Comparison of ENCODE assay signal across 8 mouse cellular contexts in genomic region chr5:110108305-110108628, GRCm38 (mm10). TPM values are rescaled to one million over a fixed set of nuclear protein-coding genes. Genes with fewer than 3 reads are reported as not detected.
DNase-seq lines count a peak whose midpoint lies in the region; ATAC-seq and TF ChIP-seq lines count a peak whose summit lies in the region.

No protein-coding gene starts in this region.

- peaks cover 5% of the 10 kb centered on the region; the same call in 1 of the 2 replicates for H3K9me3 ChIP-seq in lung, embryonic 14.5 days (ENCODE audit: low read depth, low read length)
- no peaks in the 10 kb centered on the region for H3K9me3 ChIP-seq in forebrain, embryonic 13.5 days (replicated peaks)
- H3K9me3 ChIP-seq in limb, embryonic 15.5 days = no peaks in the 10 kb centered on the region
- H3K9me3 ChIP-seq in neural tube, embryonic 15.5 days (replicated peaks) = no peaks in the 10 kb centered on the region

- H3K36me3 ChIP-seq in lung, embryonic 14.5 days (ENCODE audit: insufficient read depth) = peaks cover 46% of the 10 kb centered on the region
- peaks cover 48% of the 10 kb centered on the region for H3K36me3 ChIP-seq in forebrain, embryonic 13.5 days (ENCODE audit: poor library complexity, severe bottlenecking)
- H3K36me3 ChIP-seq in limb, embryonic 15.5 days = peaks cover 42% of the 10 kb centered on the region
- H3K36me3 ChIP-seq in neural tube, embryonic 15.5 days = peaks cover 46% of the 10 kb centered on the region

- H3K27me3 ChIP-seq in lung, embryonic 14.5 days (ENCODE audit: insufficient read depth, low read length) = no peaks in the 10 kb centered on the region
- no peaks in the 10 kb centered on the region for H3K27me3 ChIP-seq in forebrain, embryonic 13.5 days
- H3K27me3 ChIP-seq in limb, embryonic 15.5 days = no peaks in the 10 kb centered on the region
- no peaks in the 10 kb centered on the region for H3K27me3 ChIP-seq in neural tube, embryonic 15.5 days (replicated peaks)

- 0% methylated on average over 7 of the region's 7 CpGs for WGBS in lung, embryonic 14.5 days
- WGBS in forebrain, embryonic 13.5 days = 0% methylated on average over 7 of the region's 7 CpGs
- 0% methylated on average over 7 of the region's 7 CpGs for WGBS in limb, embryonic 15.5 days
- 0% methylated on average over 7 of the region's 7 CpGs for WGBS in neural tube, embryonic 15.5 days

- no peak overlapping the region for H3K9ac ChIP-seq in lung, embryonic 14.5 days
- H3K9ac ChIP-seq in forebrain, embryonic 13.5 days = no peak overlapping the region
- H3K9ac ChIP-seq in limb, embryonic 15.5 days = no peak overlapping the region
- H3K9ac ChIP-seq in neural tube, embryonic 15.5 days (replicated peaks) = no peak overlapping the region

- TF ChIP-seq CTCF in lung, embryonic 14.5 days (IDR thresholded peaks at IDR 0.05; ENCODE audit: low read depth) = peak; percentile 31

- H3K4me2 ChIP-seq in lung, embryonic 14.5 days = peak overlapping the region; percentile 85
- peak overlapping the region; percentile 90 for H3K4me2 ChIP-seq in forebrain, embryonic 13.5 days
- peak overlapping the region; percentile 83 for H3K4me2 ChIP-seq in limb, embryonic 15.5 days
- peak overlapping the region; percentile 93 for H3K4me2 ChIP-seq in neural tube, embryonic 15.5 days

- peak overlapping the region; percentile 99 for H3K27ac ChIP-seq in lung, embryonic 14.5 days (ENCODE audit: low read depth)
- 0 out of 2 replicates have a peak overlapping the region, but pooled peaks have one; percentile 94 for H3K27ac ChIP-seq in forebrain, embryonic 13.5 days
- H3K27ac ChIP-seq in limb, embryonic 15.5 days = peak overlapping the region; percentile 99
- H3K27ac ChIP-seq in neural tube, embryonic 15.5 days (replicated peaks) = peak overlapping the region; percentile 98

- intact Hi-C loops in left cerebral cortex, postnatal 10 days (cut with DNase I) = no loop called here

- H3K4me3 ChIP-seq in lung, embryonic 14.5 days (ENCODE audit: low read depth, low read length) = peak overlapping the region; percentile 78
- peak overlapping the region; percentile 80 for H3K4me3 ChIP-seq in forebrain, embryonic 13.5 days
- H3K4me3 ChIP-seq in limb, embryonic 15.5 days = peak overlapping the region; percentile 87
- peak overlapping the region; percentile 78 for H3K4me3 ChIP-seq in neural tube, embryonic 15.5 days (replicated peaks)

- peaks cover 7% of the 10 kb centered on the region; the same call in 1 of the 2 replicates for H3K4me1 ChIP-seq in lung, embryonic 14.5 days (ENCODE audit: insufficient read depth)
- H3K4me1 ChIP-seq in forebrain, embryonic 13.5 days = peaks cover 21% of the 10 kb centered on the region
- peaks cover 18% of the 10 kb centered on the region for H3K4me1 ChIP-seq in limb, embryonic 15.5 days
- peaks cover 29% of the 10 kb centered on the region for H3K4me1 ChIP-seq in neural tube, embryonic 15.5 days

- no peak for DNase-seq in lung, embryonic 14.5 days
- no peak for DNase-seq in lung, postnatal 14 days
- DNase-seq in layer of hippocampus, postnatal 10 days (ENCODE audit: low spot score in 2 of 2) = no peak
- no peak for DNase-seq in cerebellum, postnatal 4 days (ENCODE audit: low spot score in 2 of 2)
- DNase-seq in left cerebral cortex, postnatal 10 days (ENCODE audit: extremely low spot score in 1 of 2, low spot score in 2 of 2) = no peak

- ATAC-seq in lung, embryonic 14.5 days (ENCODE audit: insufficient read depth) = no peak
- no peak for ATAC-seq in forebrain, embryonic 13.5 days
- ATAC-seq in limb, embryonic 15.5 days (ENCODE audit: insufficient number of reproducible peaks, low FRiP score, low TSS enrichment, low read depth) = no peak
- ATAC-seq in neural tube, embryonic 15.5 days (ENCODE audit: low FRiP score) = no peak

RNA-seq across cellular contexts. Expression of gene Gtpbp6, which starts 0.3 kb away (rescaled TPM):
- polyA plus RNA-seq in lung, embryonic 14.5 days (2014; fragmentation: Nextera tagmentation; extraction: Ambion mirVana) = 26.2 and 29.8 TPM in 2 replicates
- 39.1 and 45.2 TPM in 2 replicates for polyA plus RNA-seq in forebrain, embryonic 13.5 days (2015; fragmentation: Nextera tagmentation; extraction: Ambion mirVana)
- 33.2 and 33.9 TPM in 2 replicates for polyA plus RNA-seq in limb, embryonic 15.5 days (2015; fragmentation: Nextera tagmentation; extraction: Ambion mirVana)
- 59.2 and 68.3 TPM in 2 replicates for polyA plus RNA-seq in neural tube, embryonic 15.5 days (2015; fragmentation: Nextera tagmentation; extraction: Ambion mirVana)
- 10 to 100 TPM; 83.7 to 98.9 TPM for total RNA-seq in layer of hippocampus, postnatal 10 days (2021)
- 10 to 100 TPM; 95.4 to 100.0 TPM for total RNA-seq in left cerebral cortex, postnatal 10 days (2021)

RNA-seq across cellular contexts. Expression of gene Zfp605, which starts 1.6 kb away (rescaled TPM):
- polyA plus RNA-seq in lung, embryonic 14.5 days (2014; fragmentation: Nextera tagmentation; extraction: Ambion mirVana) = 3.3 and 3.8 TPM in 2 replicates
- polyA plus RNA-seq in forebrain, embryonic 13.5 days (2015; fragmentation: Nextera tagmentation; extraction: Ambion mirVana) = 15.5 TPM in 2 replicates
- 4.8 and 4.9 TPM in 2 replicates for polyA plus RNA-seq in limb, embryonic 15.5 days (2015; fragmentation: Nextera tagmentation; extraction: Ambion mirVana)
- 13.0 and 13.6 TPM in 2 replicates for polyA plus RNA-seq in neural tube, embryonic 15.5 days (2015; fragmentation: Nextera tagmentation; extraction: Ambion mirVana)
- total RNA-seq in layer of hippocampus, postnatal 10 days (2021) = 10 to 100 TPM; 16.1 to 16.8 TPM
- 10 to 100 TPM; 17.0 to 17.1 TPM for total RNA-seq in left cerebral cortex, postnatal 10 days (2021)

RNA-seq across cellular contexts. Expression of gene Plcxd1, which starts 8.5 kb away (rescaled TPM):
- polyA plus RNA-seq in lung, embryonic 14.5 days (2014; fragmentation: Nextera tagmentation; extraction: Ambion mirVana) = 2.2 TPM in 2 replicates
- polyA plus RNA-seq in forebrain, embryonic 13.5 days (2015; fragmentation: Nextera tagmentation; extraction: Ambion mirVana) = 1.6 and 1.8 TPM in 2 replicates
- polyA plus RNA-seq in limb, embryonic 15.5 days (2015; fragmentation: Nextera tagmentation; extraction: Ambion mirVana) = 1.2 and 2.5 TPM in 2 replicates
- 6.4 and 7.5 TPM in 2 replicates for polyA plus RNA-seq in neural tube, embryonic 15.5 days (2015; fragmentation: Nextera tagmentation; extraction: Ambion mirVana)
- total RNA-seq in layer of hippocampus, postnatal 10 days (2021) = 1 to 10 TPM; 3.3 to 4.6 TPM
- total RNA-seq in left cerebral cortex, postnatal 10 days (2021) = 1 to 10 TPM; 5.4 to 7.3 TPM

RNA-seq across cellular contexts. Expression of gene Gm35315, which starts 14.0 kb away (rescaled TPM):
- polyA plus RNA-seq in lung, embryonic 14.5 days (2014; fragmentation: Nextera tagmentation; extraction: Ambion mirVana) = 1.9 and 2.2 TPM in 2 replicates
- 0.88 and 1.1 TPM in 2 replicates for polyA plus RNA-seq in forebrain, embryonic 13.5 days (2015; fragmentation: Nextera tagmentation; extraction: Ambion mirVana)
- polyA plus RNA-seq in limb, embryonic 15.5 days (2015; fragmentation: Nextera tagmentation; extraction: Ambion mirVana) = 1.2 and 1.3 TPM in 2 replicates
- 0.44 and 0.92 TPM in 2 replicates for polyA plus RNA-seq in neural tube, embryonic 15.5 days (2015; fragmentation: Nextera tagmentation; extraction: Ambion mirVana)
- total RNA-seq in layer of hippocampus, postnatal 10 days (2021) = under 1 TPM; 0.73 to 0.89 TPM
- total RNA-seq in left cerebral cortex, postnatal 10 days (2021) = 1 to 10 TPM in 1 of 2 experiments, under 1 TPM in 1; 0.84 to 1.1 TPM

RNA-seq across cellular contexts. Expression of gene Chfr, which starts 27.4 kb away (rescaled TPM):
- polyA plus RNA-seq in lung, embryonic 14.5 days (2014; fragmentation: Nextera tagmentation; extraction: Ambion mirVana) = 41.8 and 42.3 TPM in 2 replicates
- polyA plus RNA-seq in forebrain, embryonic 13.5 days (2015; fragmentation: Nextera tagmentation; extraction: Ambion mirVana) = 85.5 and 88.9 TPM in 2 replicates
- polyA plus RNA-seq in limb, embryonic 15.5 days (2015; fragmentation: Nextera tagmentation; extraction: Ambion mirVana) = 33.7 and 35.0 TPM in 2 replicates
- polyA plus RNA-seq in neural tube, embryonic 15.5 days (2015; fragmentation: Nextera tagmentation; extraction: Ambion mirVana) = 67.4 and 77.4 TPM in 2 replicates
- total RNA-seq in layer of hippocampus, postnatal 10 days (2021) = 10 to 100 TPM; 74.0 to 76.0 TPM
- 10 to 100 TPM; 75.6 to 76.2 TPM for total RNA-seq in left cerebral cortex, postnatal 10 days (2021)
